Mouse (Mus musculus): ENCODE measurements around the gene Pdzd2.
"Not testable (repeated sequence)": the region's sequence is repeated elsewhere in the genome, so short reads cannot be mapped to it uniquely, and the experiment has no call there.

Gene Pdzd2

GRCm38 (mm10) chr15:12370096-12370495 lies 369.6 kb downstream of the Pdzd2 start:
- DNase-seq: no peak

- no peak for DNase-seq
Observed at GRCm38 (mm10) chr15:12368850-12369249, 370.9 kb downstream of the Pdzd2 start.

- DNase-seq: no peak
Observed at GRCm38 (mm10) chr15:12368357-12368756, 371.4 kb downstream of the Pdzd2 start.

DNA sequence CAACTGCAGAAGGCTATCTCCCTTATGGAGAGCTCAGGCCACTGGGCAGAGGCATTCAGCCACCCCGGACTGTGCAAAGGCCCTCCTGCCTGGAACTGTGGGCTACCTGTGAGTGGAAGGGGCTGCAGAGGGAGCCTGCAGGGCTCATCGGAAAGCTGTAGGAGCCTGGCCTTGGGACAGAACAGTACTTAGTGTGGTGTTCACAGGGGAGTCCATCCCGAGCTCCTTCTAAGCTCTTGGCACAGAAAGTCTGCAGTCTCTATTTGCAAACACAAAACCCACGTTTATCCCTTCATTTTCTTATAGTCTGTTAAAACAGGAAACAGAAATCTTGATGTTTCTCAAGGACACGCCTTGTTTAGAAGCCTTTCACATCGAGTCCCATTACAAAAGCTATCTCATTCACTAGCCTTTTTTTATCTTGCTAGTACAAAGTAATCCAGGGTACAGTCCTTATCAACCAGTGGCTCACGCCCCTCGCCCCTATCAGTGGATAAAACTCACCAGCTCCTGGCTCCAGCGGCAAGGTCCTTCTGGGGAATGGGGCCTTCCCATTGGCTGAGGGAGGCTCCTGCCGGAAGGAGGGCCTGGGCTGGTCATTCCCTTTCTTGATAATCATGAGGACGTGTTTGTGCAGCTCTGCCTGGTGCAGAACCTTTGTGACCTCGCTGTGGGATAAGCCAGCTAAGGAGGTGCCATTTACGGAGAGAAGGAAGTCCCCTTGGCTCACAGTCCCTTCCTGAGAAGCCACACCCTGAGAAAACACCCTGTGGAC lies 372.2 kb downstream of the Pdzd2 start:
- peak; percentile 50 for DNase-seq

DNA sequence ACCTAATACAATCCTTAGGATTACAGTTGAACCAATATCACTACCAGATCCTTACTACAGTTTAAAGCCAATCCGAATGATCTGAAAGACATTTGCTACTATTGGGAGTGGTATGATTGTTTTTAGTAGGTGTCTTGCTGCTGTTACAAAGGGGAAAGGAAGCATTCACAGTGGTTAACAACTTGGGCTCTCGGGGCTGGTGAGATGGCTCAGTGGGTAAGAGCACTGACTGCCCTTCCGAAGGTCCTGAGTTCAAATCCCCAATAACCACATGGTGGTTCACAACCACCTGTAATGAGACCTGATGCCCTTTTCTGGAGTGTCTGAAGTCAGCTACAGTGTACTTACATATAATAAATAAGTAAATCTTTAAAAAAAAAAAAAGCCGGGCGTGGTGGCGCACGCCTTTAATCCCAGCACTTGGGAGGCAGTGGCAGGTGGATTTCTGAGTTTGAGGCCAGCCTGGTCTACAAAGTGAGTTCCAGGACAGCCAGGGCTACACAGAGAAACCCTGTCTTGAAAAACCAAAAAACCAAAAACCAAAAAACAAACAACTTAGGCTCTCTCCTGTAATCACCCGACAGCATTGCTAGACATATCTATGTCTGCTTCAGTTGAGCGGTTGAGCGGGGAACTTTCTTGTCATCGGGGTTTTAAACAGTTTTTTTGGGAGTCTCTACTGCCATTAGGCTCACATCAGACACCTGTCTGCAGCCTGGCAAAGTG lies 373.0 kb downstream of the Pdzd2 start:
- DNase-seq: not testable (repeated sequence)

DNA sequence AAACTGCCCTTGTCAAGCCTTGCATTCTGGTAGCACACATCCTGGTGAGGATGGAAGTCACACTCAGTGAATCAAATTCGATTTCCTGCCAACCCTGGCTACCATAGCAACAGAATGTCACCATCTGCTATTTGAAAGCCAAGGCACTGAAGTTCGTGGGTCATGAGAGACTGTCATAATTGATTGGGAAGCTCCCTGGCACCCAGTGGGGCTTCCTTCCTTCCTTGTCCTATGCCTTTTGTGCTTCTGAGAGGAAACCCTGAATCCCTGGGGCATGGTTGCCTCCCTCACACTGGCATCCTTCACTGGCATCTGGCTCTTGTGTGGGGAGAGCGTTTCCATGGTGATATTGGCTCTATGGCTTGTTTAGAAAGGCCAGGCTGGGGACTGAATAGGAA lies 373.7 kb downstream of the Pdzd2 start:
- peak; percentile 16 for DNase-seq

DNA sequence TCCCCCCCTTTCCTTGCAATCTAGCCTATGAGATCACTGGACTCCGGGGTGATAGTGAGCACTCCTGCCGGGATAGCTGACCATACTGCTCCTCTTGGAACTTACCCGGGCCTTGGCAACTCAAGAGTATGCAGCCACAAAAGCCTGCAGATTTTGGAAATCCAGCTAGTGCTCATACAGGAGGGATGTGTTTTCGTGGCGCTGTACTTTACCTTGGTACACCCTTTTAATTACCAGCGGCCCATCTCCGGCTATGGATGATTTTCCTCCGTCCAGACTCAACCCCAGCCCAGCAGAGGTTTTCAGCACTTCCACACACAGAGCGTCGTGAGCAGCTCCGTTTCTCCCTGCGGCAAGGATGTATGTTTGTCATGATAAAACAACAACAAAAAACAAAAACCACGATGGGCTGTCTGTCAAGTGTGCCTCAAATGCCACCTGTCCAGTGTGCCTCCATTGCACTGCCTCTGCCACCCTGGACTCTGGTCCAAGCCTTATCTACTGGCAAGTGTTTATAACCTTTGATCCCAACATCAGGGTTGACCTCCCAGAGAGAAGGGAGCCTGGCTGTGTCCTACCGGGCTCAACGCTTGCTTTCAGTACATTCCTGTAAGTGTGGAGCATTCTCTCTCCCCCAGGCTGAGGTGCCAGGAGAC lies 374.2 kb downstream of the Pdzd2 start:
- no peak for DNase-seq

DNA sequence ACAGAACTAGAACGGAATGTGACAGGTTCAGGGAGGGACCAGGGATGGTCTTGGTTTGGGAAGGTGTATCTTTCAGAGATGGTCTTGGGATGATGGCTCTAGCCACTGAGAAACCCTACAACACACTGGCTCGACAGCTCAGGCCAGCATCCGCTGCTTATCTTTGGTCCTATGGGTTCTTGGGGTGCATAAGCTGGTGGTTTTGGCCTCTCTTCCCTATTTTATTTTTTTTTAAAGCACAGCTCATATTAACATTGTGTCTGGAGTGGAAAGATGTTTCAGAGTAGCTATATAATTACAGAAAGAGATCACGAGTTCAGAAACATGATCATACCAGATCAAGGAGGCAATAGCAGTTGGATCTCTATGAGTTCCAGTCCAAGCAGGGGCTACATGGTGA lies 375.6 kb downstream of the Pdzd2 start:
- no peak for DNase-seq

DNA sequence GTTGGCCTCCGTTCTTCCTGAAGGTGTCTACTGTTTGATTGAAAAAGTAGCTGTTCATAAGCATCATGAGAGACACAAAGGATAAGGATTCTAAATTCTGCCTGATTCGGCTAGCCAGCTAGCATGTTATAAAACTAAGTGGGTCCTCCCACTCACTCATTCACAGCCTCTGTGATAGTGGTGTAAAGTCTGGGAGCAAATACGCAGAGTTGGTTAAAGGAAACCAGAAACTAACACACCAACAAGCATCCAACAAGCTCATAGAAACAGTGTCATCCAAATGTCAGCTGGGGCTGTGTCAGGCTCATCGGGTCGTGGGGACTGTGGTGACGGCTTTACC lies 377.1 kb downstream of the Pdzd2 start:
- no peak for DNase-seq

- no peak for DNase-seq
Observed at GRCm38 (mm10) chr15:12362001-12362700, 377.6 kb downstream of the Pdzd2 start.

- DNase-seq: no peak
Observed at GRCm38 (mm10) chr15:12360519-12361212, 379.1 kb downstream of the Pdzd2 start.

GRCm38 (mm10) chr15:12358384-12358783 lies 381.3 kb downstream of the Pdzd2 start:
- no peak for DNase-seq

DNA sequence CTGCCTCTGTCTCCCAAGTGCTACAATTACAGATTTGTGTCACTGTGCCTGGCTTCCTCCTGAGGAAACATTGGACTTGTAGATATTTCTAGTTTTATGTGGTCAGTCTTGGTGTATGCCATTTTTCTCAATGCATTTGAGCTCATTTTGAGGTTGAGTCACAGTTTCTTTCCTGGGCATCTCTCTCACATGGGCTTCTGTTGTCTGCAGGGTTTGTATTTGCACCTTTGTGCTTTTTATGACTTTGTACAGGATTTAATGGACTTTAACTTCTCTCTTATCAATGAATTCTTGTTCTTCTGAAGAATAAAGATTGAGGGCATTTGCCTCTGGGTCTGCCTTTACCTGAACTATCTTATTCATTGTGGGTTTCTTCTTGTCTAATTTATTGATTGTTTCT lies 382.3 kb downstream of the Pdzd2 start:
- DNase-seq: no peak

GRCm38 (mm10) chr15:12355907-12356306 lies 383.8 kb downstream of the Pdzd2 start:
- DNase-seq: no peak

- no peak for DNase-seq
Observed at GRCm38 (mm10) chr15:12355261-12355660, 384.5 kb downstream of the Pdzd2 start.

DNA sequence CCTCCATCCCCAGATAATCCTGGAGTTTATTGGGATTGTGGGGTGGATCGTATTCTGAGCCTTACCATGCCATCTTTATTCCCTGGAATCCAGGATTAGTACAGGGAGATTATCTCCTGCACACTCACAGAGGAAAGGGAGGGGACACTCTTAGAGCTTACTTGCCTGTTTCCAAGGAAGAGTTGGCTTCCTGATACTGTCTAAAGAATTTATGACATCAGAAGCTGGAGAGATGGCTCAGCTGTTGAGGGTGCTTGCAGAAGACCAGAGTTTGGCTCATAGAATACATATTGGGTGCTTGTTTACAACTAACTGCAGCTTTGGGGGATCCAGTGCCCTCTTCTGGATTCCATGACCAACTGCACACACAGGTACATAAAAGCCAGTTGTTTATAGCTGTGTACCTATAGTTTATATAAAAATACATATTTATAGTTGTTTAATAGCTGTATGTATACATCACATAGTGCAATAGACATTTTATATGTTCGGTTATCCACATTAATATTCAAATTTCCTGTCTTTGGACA lies 385.4 kb downstream of the Pdzd2 start:
- peak; percentile 20 for DNase-seq

- DNase-seq: no peak
Observed at GRCm38 (mm10) chr15:12351470-12351869, 388.3 kb downstream of the Pdzd2 start.

- DNase-seq: no peak
Observed at GRCm38 (mm10) chr15:12349840-12350239, 389.9 kb downstream of the Pdzd2 start.

DNA sequence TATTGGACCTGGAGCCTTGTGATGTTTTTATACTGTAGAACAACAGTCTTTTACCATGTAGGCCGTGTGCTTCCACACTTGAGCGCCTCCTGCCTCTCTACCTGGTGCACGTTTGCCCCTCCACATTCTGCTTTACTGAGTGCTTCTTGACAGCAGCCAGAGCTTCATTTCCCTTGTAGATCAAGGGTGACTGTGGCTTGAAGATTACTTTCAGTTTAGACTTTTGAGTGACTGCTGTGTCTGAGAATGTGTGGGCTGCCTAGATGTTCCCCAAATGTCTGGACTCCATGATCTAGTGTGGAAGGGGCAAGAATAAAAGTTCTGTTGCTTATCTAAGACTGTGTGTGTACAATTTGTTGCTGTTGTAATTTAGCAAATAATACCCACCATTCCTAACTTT lies 390.8 kb downstream of the Pdzd2 start:
- DNase-seq: no peak

DNA sequence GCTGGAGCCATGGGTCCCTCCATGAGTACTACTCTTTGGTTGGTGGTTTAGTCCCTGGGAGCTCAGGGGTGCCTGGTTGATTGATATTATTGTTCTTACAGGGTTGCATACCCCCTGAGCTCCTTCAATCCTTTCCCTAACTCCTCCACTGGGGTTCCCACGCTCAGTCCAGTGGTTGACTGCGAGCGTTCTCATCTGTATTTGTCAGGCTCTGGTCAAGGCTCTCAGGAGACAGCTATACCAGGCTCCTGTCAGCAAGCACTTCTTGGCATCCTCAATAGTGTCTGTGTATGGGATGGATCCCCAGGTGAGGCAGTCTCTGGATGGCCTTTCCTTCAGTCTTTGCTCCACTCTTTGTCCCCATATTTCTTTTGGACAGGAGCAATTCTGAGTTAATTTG lies 392.8 kb downstream of the Pdzd2 start:
- DNase-seq: no peak

DNA sequence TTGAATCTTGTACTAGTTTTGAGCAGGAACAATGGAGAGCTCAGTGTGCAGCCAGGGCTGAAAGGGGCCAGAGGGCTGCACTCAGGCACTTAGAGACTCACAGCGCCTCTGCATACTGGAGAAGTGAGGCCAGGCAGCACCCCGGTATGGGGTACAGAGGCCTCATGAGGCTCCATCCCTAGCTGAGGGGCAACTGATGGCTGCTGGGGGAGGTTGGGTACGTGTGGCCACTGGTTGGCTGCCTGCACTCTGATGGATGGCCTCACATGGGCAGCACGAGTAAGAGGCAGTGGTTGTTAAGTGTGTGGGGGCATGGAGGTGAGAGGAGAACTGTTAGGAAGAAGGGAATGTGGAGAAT lies 398.3 kb downstream of the Pdzd2 start:
- no peak for DNase-seq
